Mouse (Mus musculus) ovary, postnatal 14 days (tissue): ENCODE measurements around the gene Crhr2.

ENCODE experiments used
- DNase-seq: peaks from one replicate; pipeline ENCODE4 v3.0.0; 2022; ENCODE audit warnings: low spot score

The Crhr2 gene

GRCm38 (mm10) chr6:55045326-55045725 is 87.5 kb downstream of the Crhr2 start:
- DNase-seq = no peak

GRCm38 (mm10) chr6:55044542-55044941 is 88.3 kb downstream of the Crhr2 start:
- no peak for DNase-seq

- no peak for DNase-seq
Measured at GRCm38 (mm10) chr6:55043206-55043605, 89.6 kb downstream of the Crhr2 start.
